Mouse (Mus musculus): ENCODE measurements around the gene Tfcp2l1.

DNA sequence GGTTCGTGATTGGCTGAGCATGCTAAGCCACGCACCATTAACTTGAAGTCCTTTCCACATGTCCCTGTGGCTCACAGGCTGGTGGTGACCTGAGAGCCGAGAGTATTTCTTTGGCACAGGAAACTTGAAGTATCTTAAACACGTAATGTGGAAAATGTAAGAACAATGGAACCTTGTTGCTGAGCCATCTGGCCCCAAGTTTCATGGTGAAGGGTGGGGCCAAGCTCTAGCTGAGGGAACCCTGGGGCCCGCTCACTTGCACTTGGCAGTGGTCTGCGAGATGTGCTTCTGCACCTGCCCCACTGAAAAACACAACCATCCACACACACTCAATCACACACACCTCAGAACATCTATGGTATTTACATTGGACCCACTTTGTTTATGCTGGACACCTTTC is 90.3 kb downstream of the Tfcp2l1 start:
- no peak for TF ChIP-seq CTCF (IDR thresholded peaks at IDR 0.05; ENCODE audit: borderline replicate concordance, extremely low read depth, insufficient read depth, insufficient read length)
- no peak for TF ChIP-seq POLR2A (IDR thresholded peaks at IDR 0.05; ENCODE audit: borderline replicate concordance, extremely low read depth, insufficient read depth, insufficient read length, poor library complexity, severe bottlenecking)

All from brain, embryonic 14.5 days (tissue).